Mouse (Mus musculus): ENCODE data around the gene Dag1. TPM values are rescaled to one million over a fixed set of nuclear protein-coding genes. Genes with fewer than 3 reads are reported as not detected.
"Not testable (repeated sequence)": the region's sequence is repeated elsewhere in the genome, so short reads cannot be mapped to it uniquely, and the experiment has no call there.

Gene Dag1
- total RNA-seq, 4 experiments from 2014 or later = 134 to 165 (median 148) TPM

DNA sequence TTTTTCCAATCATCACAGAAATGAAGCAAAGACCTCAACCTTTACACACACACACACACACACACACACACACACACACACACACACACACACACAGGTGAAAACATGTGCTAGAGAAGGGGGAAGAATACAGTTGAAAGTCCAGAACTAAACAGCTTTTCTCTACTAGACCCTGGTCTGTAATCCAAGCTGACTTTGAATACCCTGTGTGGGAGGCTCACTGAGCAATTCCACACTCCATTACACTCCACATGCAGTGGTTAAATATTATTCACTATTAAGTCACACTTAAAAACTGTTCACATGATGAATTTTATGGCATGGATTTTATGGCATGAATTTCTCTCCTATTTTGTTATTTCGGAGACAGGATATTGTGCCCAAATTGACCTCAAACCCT, 40.1 kb downstream of the Dag1 start:
- no peak for DNase-seq

DNA sequence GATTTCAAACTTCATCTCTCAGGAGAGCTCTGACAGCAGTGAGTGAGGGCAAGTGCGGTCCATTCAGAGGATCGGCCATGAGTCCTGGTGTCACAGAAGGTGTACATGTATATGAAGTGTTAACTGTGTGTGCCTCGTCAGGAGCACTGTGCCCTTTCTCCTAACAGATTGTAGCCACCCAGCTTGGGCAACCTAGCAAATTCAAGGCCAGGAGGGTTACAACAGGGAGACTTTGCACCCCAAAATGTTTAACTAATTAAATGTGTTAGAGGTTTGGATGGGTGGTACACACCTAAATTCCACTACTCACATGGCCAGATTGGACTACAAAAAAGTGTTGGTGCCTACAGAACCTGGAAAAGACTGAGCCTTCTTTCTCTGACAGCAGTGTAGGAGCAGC, 42.2 kb downstream of the Dag1 start:
- no peak for DNase-seq

GRCm38 (mm10) chr9:108220380-108220774, 43.4 kb downstream of the Dag1 start:
- no peak for DNase-seq

GRCm38 (mm10) chr9:108219766-108220379, 43.9 kb downstream of the Dag1 start:
- DNase-seq = no peak

GRCm38 (mm10) chr9:108217936-108218543, 45.7 kb downstream of the Dag1 start:
- DNase-seq = no peak

- DNase-seq = no peak
These were observed 46.4 kb downstream of the Dag1 start for GRCm38 (mm10) chr9:108217406-108217805.

GRCm38 (mm10) chr9:108213105-108213504, 50.7 kb downstream of the Dag1 start:
- no peak for DNase-seq

- DNase-seq = no peak
These were observed 51.3 kb downstream of the Dag1 start for GRCm38 (mm10) chr9:108212426-108212825.

GRCm38 (mm10) chr9:108205571-108205901, 58.2 kb downstream of the Dag1 start:
- DNase-seq = no peak

GRCm38 (mm10) chr9:108204884-108205570, 58.7 kb downstream of the Dag1 start:
- DNase-seq = no peak

- peak; percentile 51 for DNase-seq
These were observed 60.7 kb downstream of the Dag1 start for GRCm38 (mm10) chr9:108203015-108203414.

DNA sequence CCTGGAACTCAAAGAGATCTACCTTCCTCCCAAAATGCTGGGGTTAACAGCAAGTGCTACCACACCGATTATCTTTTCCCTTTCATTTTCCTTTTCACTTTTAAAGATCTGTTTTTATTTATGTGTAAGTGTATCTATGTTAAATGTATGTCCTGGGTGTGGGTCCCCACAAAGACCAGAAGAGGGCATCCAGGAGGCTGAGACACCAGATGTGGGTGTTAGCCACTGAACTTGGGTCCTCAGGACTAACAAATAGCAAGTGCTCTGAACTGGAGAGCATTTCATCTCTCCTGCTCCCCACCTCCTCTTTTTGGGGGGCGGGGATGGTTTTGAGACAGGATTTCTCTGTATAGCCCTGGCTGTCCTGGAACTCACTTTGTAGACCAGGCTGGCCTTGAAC, 61.6 kb downstream of the Dag1 start:
- DNase-seq = no peak

DNA sequence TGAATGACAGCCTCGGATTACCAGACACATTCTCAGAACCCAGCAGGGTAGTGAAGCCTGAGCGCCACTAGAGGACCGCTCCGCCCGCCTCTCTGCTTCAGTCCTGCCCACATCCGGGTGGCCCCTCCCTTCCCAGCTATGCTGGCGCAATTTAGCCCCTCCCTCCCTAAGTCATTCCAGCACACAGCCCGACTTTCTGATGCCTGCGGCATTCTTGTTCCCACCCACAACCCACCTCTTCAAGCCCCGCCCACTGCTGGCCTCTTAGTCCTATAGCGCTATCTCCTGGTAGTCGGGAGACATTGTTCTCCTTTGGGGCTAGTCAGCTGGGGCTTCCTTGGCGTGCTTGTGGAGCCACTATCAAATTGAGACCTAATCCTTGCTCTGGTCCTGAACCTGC, 62.6 kb downstream of the Dag1 start:
- DNase-seq = peak; percentile 96

- DNase-seq = no peak
These were observed 65.1 kb downstream of the Dag1 start for GRCm38 (mm10) chr9:108198621-108199020.

DNA sequence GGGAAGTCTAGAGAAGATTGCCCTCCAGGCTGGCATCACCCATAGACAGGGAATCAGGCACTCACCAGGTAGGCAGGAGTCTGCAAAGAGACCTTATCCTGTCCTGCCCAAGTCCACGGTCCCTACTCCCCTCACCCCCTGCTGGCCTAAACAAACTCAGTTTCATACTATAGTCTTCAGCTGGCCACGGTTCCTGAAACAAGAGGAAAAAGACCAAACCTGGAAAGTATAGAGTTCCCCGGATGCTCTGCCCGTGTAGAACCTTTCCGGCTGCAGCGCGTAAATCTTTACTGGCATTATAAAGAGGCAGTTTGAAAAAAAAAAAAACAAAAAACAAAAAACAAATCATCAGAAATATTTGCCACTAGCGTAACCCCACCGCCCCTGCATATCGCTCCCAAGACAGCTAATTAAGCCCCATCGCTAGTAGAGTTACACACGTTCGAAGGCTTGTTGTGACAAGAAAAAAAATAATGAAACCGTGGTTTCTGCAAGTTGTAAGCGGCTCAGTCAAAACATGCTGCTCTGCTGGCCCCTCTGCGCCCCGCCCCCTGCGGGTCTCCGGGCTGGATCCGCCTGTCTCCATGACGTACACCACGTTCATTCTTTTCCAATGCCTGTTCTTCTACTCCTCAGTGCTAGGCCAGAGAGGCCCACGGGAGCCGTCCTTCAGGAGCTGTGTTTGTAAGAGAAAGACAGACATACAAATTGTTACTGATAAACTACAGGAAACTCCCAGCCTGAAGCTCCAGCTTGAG, 66.7 kb downstream of the Dag1 start:
- DNase-seq = no peak

GRCm38 (mm10) chr9:108196222-108196621, 67.5 kb downstream of the Dag1 start:
- DNase-seq = not testable (repeated sequence)

GRCm38 (mm10) chr9:108189787-108190679, 73.7 kb downstream of the Dag1 start, which contains the start of gene Bsn:
Gene Bsn, minus strand, starts transcription at chr9:108190384.
- peak; percentile 33 for DNase-seq

GRCm38 (mm10) chr9:108189488-108189786, 74.3 kb downstream of the Dag1 start:
- DNase-seq = no peak

- DNase-seq = no peak
These were observed 74.7 kb downstream of the Dag1 start for GRCm38 (mm10) chr9:108189023-108189422.

DNA sequence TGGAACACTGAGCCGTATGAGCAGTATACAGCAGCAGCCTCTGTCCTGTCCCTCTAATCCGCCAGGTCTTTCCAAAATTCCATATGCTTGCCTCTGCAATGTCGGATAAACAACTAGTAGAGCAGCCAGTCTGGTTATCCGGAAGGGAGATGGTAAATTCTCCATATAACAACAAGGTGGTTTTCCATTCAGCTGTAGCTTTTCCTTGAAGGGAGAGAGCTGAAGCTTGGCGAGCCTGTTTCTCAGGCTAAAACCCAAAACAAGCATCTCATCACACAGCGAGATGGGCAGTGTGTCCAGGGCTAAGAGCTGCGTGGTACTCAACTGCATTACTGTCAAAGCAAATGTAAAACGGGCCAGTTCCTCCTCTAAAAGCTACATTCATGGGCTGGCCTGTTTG, 75.2 kb downstream of the Dag1 start:
- DNase-seq = no peak

DNA sequence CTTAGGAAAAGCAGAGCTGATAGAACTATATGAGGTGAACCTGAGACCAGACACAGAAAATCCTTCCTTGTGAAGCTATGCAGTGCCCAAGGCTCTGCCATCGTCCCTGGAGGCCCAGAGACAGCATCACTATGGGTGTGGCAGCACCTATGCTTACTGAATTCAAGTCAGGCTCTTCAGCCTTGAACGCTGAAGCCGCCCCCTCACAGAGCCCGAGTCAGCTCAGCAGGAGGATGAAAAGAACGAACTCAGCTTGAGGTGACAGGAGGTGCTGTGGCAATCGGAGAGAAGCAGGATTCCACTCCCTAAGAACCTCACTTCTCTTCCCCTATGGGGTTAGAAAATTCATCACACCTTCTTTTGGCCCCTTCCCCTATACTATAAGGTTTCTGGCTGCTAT, 76.1 kb downstream of the Dag1 start:
- no peak for DNase-seq

- no peak for DNase-seq
These were observed 78.0 kb downstream of the Dag1 start for GRCm38 (mm10) chr9:108185786-108186185.
